Mouse (Mus musculus) testis, adult 2 months (tissue): Measurements from ENCODE around the gene Wfdc18.

ENCODE experiments used
- CTCF ChIP-seq: fragments of 200-500 bp; IDR thresholded peaks from 2 replicates; pipeline ENCODE4 v1.5.1; 2012; ENCODE audit warnings: low read depth, mild to moderate bottlenecking, inconsistent platforms, low read length, moderate library complexity; ENCODE audit not compliant: control insufficient read depth, insufficient read depth, insufficient replicate concordance
- POLR2A ChIP-seq: fragments of 200-500 bp; IDR thresholded peaks from 2 replicates; pipeline ENCODE4 v1.6.1; 2012; ENCODE audit warnings: low read depth, mild to moderate bottlenecking, inconsistent platforms, low read length, moderate library complexity; ENCODE audit not compliant: control insufficient read depth

DNA sequence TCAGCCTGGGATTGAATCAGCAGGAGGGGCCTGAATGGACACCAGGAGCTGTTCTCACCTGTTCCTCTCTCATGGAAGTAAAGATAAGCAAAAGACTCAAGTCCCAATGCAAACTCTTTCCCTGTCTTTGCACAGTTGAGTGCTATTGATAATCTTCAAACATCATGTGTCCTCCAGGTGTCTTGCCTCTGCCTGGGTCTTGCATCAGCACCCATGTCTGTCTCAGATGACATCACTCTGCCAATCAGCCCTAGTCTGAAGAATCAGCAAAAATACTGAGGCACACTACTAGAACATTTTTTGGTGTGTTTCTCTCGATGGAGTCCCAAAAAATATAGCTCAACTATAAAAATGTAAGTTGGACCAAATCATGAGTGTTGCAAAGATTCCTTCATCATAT, 16.8 kb upstream of the Wfdc18 start:
- TF ChIP-seq CTCF = no peak
- no peak for TF ChIP-seq POLR2A
